Mouse (Mus musculus): ENCODE measurements around the gene Lctl. TPM values are rescaled to one million over a fixed set of nuclear protein-coding genes. Genes with fewer than 3 reads are reported as not detected.

Lctl gene
- under 1 TPM in 1 of 2 experiments, not detected in 1; 0.57 TPM for total RNA-seq (2021)
- long read RNA-seq, experiment 1: 0 reads
- long read RNA-seq, experiment 2, partial matches to known transcripts: 0 of 1 reads
- long read RNA-seq, experiment 2, other reads (novel, unspliced or antisense): 1 of 1 reads

- no peak for DNase-seq (ENCODE audit: low spot score)
Measured at GRCm38 (mm10) chr9:64116876-64117275, at the start of gene Lctl. Gene Lctl (plus strand): TSS chr9:64117147.

- no peak for DNase-seq (ENCODE audit: low spot score)
Measured at GRCm38 (mm10) chr9:64067787-64068186, 49.2 kb upstream of the Lctl start.

- no peak for DNase-seq (ENCODE audit: low spot score)
Measured at GRCm38 (mm10) chr9:64068571-64068970, 48.4 kb upstream of the Lctl start.

- no peak for DNase-seq (ENCODE audit: low spot score)
Measured at GRCm38 (mm10) chr9:64069131-64069530, 47.8 kb upstream of the Lctl start.

- no peak for DNase-seq (ENCODE audit: low spot score)
Measured at GRCm38 (mm10) chr9:64070674-64071073, 46.3 kb upstream of the Lctl start.

- no peak for DNase-seq (ENCODE audit: low spot score)
Measured at GRCm38 (mm10) chr9:64074831-64075230, 42.1 kb upstream of the Lctl start.

- DNase-seq (ENCODE audit: low spot score): no peak
Measured at GRCm38 (mm10) chr9:64076412-64076811, 40.5 kb upstream of the Lctl start.

- no peak for DNase-seq (ENCODE audit: low spot score)
Measured at GRCm38 (mm10) chr9:64078386-64078792, 38.6 kb upstream of the Lctl start.

- no peak for DNase-seq (ENCODE audit: low spot score)
Measured at GRCm38 (mm10) chr9:64079922-64080321, 37.0 kb upstream of the Lctl start.

GRCm38 (mm10) chr9:64084231-64084630 lies 32.7 kb upstream of the Lctl start:
- peak; percentile 38 for DNase-seq (ENCODE audit: low spot score)

- DNase-seq (ENCODE audit: low spot score): peak; percentile 27
Measured at GRCm38 (mm10) chr9:64084661-64085399, 32.1 kb upstream of the Lctl start.

GRCm38 (mm10) chr9:64085976-64086375 lies 31.0 kb upstream of the Lctl start:
- no peak for DNase-seq (ENCODE audit: low spot score)

- DNase-seq (ENCODE audit: low spot score): no peak
Measured at GRCm38 (mm10) chr9:64086543-64086942, 30.4 kb upstream of the Lctl start.

- DNase-seq (ENCODE audit: low spot score): peak; percentile 78
Measured at GRCm38 (mm10) chr9:64087461-64088235, 29.3 kb upstream of the Lctl start.

- no peak for DNase-seq (ENCODE audit: low spot score)
Measured at GRCm38 (mm10) chr9:64088346-64088745, 28.6 kb upstream of the Lctl start.

- DNase-seq (ENCODE audit: low spot score): peak; percentile 13
Measured at GRCm38 (mm10) chr9:64089004-64089403, 27.9 kb upstream of the Lctl start.

- DNase-seq (ENCODE audit: low spot score): no peak
Measured at GRCm38 (mm10) chr9:64094083-64094482, 22.9 kb upstream of the Lctl start.

GRCm38 (mm10) chr9:64098282-64098681 lies 18.7 kb upstream of the Lctl start:
- no peak for DNase-seq (ENCODE audit: low spot score)

- DNase-seq (ENCODE audit: low spot score): peak; percentile 66
Measured at GRCm38 (mm10) chr9:64100442-64100841, 16.5 kb upstream of the Lctl start.

- peak; percentile 14 for DNase-seq (ENCODE audit: low spot score)
Measured at GRCm38 (mm10) chr9:64105301-64105700, 11.6 kb upstream of the Lctl start.

GRCm38 (mm10) chr9:64110502-64110901 lies 6.4 kb upstream of the Lctl start:
- DNase-seq (ENCODE audit: low spot score): no peak

GRCm38 (mm10) chr9:64114646-64115045 lies 2.3 kb upstream of the Lctl start:
- no peak for DNase-seq (ENCODE audit: low spot score)

GRCm38 (mm10) chr9:64115756-64116155 lies 1.2 kb upstream of the Lctl start:
- no peak for DNase-seq (ENCODE audit: low spot score)
